Mouse (Mus musculus): ENCODE results near the gene Smim15. TPM values are rescaled to one million over a fixed set of nuclear protein-coding genes. Genes with fewer than 3 reads are reported as not detected.

The Smim15 gene
- polyA plus RNA-seq, 1 experiment from 2014 or later, result 58.7 TPM

- no peak for ATAC-seq (ENCODE audit: insufficient read depth, low FRiP score, low TSS enrichment)
These were observed 52.2 kb downstream of the Smim15 start for GRCm38 (mm10) chr13:108096446-108096845.

More at GRCm38 (mm10) chr13:108096446-108096845, 52.2 kb downstream of the Smim15 start:
- H3K27ac ChIP-seq (ENCODE audit: low read depth, low read length), result no peak overlapping the region
- no peaks in the 10 kb centered on the region for H3K27me3 ChIP-seq (ENCODE audit: control insufficient read depth, insufficient read depth, low read length)
- no peak overlapping the region for H3K4me3 ChIP-seq (ENCODE audit: low read depth, low read length)
- no peak overlapping the region for H3K9ac ChIP-seq (ENCODE audit: low read length)
- no peaks in the 10 kb centered on the region for H3K4me1 ChIP-seq (ENCODE audit: control insufficient read depth, insufficient read depth, low read length)
- no peak for DNase-seq (ENCODE audit: low spot score)
- no peaks in the 10 kb centered on the region for H3K36me3 ChIP-seq (ENCODE audit: control insufficient read depth, insufficient read depth, low read length)
- WGBS, result 71% methylated on average over 7 of the region's 7 CpGs
- no peak overlapping the region for H3K4me2 ChIP-seq (ENCODE audit: low read depth)
- no peaks in the 10 kb centered on the region for H3K9me3 ChIP-seq (ENCODE audit: control insufficient read depth, low read length)

Other genes with a start within 250 kb of the Smim15 start
- gene Ndufaf2, start 114.2 kb downstream of the Smim15 start, polyA plus RNA-seq (2014; fragmentation: Nextera tagmentation; extraction: Ambion mirVana), result 80.8 and 84.4 TPM in 2 replicates
- gene Ercc8, start 114.3 kb downstream of the Smim15 start, polyA plus RNA-seq (2014; fragmentation: Nextera tagmentation; extraction: Ambion mirVana), result 25.1 and 26.5 TPM in 2 replicates
- gene Elovl7, start 170.0 kb downstream of the Smim15 start, polyA plus RNA-seq (2014; fragmentation: Nextera tagmentation; extraction: Ambion mirVana), result 0.81 and 1.2 TPM in 2 replicates